Mouse (Mus musculus) forebrain, embryonic 13.5 days (tissue): ENCODE results near the gene Fxyd1. TPM values are rescaled to one million over a fixed set of nuclear protein-coding genes. Genes with fewer than 3 reads are reported as not detected.
A peak's percentile ranks its signal among the peaks of the same experiment; 100 is the strongest.

ENCODE experiments used
- ATAC-seq: fragments of 200-750 bp; cut with Nextera tagmentation; 2 replicates; pipeline ENCODE4 v1.8.0; 2017
- H3K27ac ChIP-seq: fragments of 300-500 bp; sonication (generic); 2 replicates; pipeline ENCODE4 v1.5.1; 2015; ENCODE audit warnings: inconsistent platforms, mild to moderate bottlenecking, moderate library complexity
- H3K27me3 ChIP-seq: fragments of 300-500 bp; sonication (generic); 2 replicates; pipeline ENCODE4 v1.6.1; 2015; ENCODE audit warnings: mild to moderate bottlenecking, inconsistent platforms
- H3K36me3 ChIP-seq: fragments of 300-500 bp; sonication (generic); 2 replicates; pipeline ENCODE4 v1.6.1; 2015; ENCODE audit warnings: mild to moderate bottlenecking, inconsistent platforms; ENCODE audit not compliant: poor library complexity, severe bottlenecking
- H3K4me1 ChIP-seq: fragments of 300-500 bp; sonication (generic); 2 replicates; pipeline ENCODE4 v1.6.1; 2015; ENCODE audit warnings: inconsistent platforms
- H3K4me2 ChIP-seq: fragments of 300-500 bp; sonication (generic); 2 replicates; pipeline ENCODE4 v1.6.1; 2015; ENCODE audit warnings: inconsistent platforms, mild to moderate bottlenecking, moderate library complexity
- H3K4me3 ChIP-seq: fragments of 300-500 bp; sonication (generic); 2 replicates; pipeline ENCODE4 v1.5.1; 2015; ENCODE audit warnings: mild to moderate bottlenecking, inconsistent platforms
- H3K9ac ChIP-seq: fragments of 300-500 bp; sonication (generic); 2 replicates; pipeline ENCODE4 v1.6.1; 2015; ENCODE audit warnings: mild to moderate bottlenecking, inconsistent platforms
- H3K9me3 ChIP-seq: fragments of 300-500 bp; sonication (generic); replicated peaks from 2 replicates; pipeline ENCODE4 v1.6.1; 2016; ENCODE audit warnings: inconsistent platforms
- WGBS: fragments of 180-500 bp; shearing (Covaris S2); methylation state at CpG from one replicate; pipeline ENCODE4 v1.1.7; 2015; 5-methylcytosine and 5-hydroxymethylcytosine counted together
- polyA plus RNA-seq: library from polyadenylated mRNA; unstranded; fragments of >200 nt; fragmentation: Nextera tagmentation; extraction: Ambion mirVana; gene quantifications from 2 replicates; pipeline ENCODE4 v1.2.1, GENCODE M21; 2015

The Fxyd1 gene
- polyA plus RNA-seq, 1 experiment from 2014 or later: 2.5 TPM

- peaks cover 41% of the 10 kb centered on the region for H3K4me1 ChIP-seq
- peaks cover 69% of the 10 kb centered on the region for H3K27me3 ChIP-seq
- peak overlapping the region; percentile 59 for H3K27ac ChIP-seq
- peak overlapping the region; percentile 56 for H3K4me2 ChIP-seq
- H3K9me3 ChIP-seq: no peaks in the 10 kb centered on the region
- peak overlapping the region; percentile 14; the same call in 1 of the 2 replicates for H3K9ac ChIP-seq
- ATAC-seq: peak; percentile 48
- H3K4me3 ChIP-seq: peak overlapping the region; percentile 31
- no peaks in the 10 kb centered on the region for H3K36me3 ChIP-seq
- under 1% methylated on average over 10 of the region's 15 CpGs for WGBS
Measured at GRCm38 (mm10) chr7:31049846-31050281, 7.1 kb downstream of the Fxyd1 start.

GRCm38 (mm10) chr7:31049135-31049845 lies 7.7 kb downstream of the Fxyd1 start:
- peaks cover 38% of the 10 kb centered on the region for H3K4me1 ChIP-seq
- ATAC-seq: peak; percentile 16; the same call in 1 of the 2 replicates
- peak overlapping the region; percentile 59; the same call in 1 of the 2 replicates for H3K27ac ChIP-seq
- peak overlapping the region; percentile 31 for H3K4me3 ChIP-seq
- H3K27me3 ChIP-seq: peaks cover 69% of the 10 kb centered on the region
- no peaks in the 10 kb centered on the region for H3K36me3 ChIP-seq
- peak overlapping the region; percentile 56 for H3K4me2 ChIP-seq
- 20% methylated on average over 5 of the region's 5 CpGs for WGBS
- no peaks in the 10 kb centered on the region for H3K9me3 ChIP-seq
- H3K9ac ChIP-seq: peak overlapping the region; percentile 14; the same call in 1 of the 2 replicates

DNA sequence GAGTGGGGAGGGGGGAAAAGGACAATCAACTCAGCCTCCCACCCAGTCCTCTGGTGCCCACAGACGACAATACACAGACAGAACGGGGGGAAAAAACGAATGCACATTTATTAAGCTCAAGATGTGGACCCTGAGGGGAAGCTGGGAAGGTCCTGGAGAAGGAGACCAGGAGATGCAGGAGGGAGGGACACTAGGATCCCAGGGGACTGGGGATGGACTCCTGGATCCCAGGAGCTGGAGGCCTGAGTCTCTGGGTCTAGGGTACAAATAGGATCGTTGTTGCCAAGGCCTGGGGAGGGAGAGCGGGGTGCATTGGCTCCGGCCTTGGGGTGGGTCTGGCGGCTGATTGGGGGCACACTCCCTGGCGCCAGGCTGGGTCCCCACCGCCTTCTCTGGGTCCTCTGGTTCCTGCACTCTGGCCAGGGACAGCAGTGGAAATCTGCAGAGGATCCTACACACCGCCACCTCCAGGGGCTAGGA lies 14.5 kb downstream of the Fxyd1 start, which contains the start of gene Fxyd5:
Gene Fxyd5 (minus strand): TSS at position 51 of the 480 bp plus-strand sequence.
- Histone ChIP-seq H3K36me3 (no peaks in the 10 kb centered on the region), H3K9ac (peak within 1 kb of the TSS; percentile 26; the same call in 1 of the 2 replicates), H3K4me2 (peak within 1 kb of the TSS; percentile 27), H3K4me1 (peaks cover 6% of the 10 kb centered on the region; the same call in 1 of the 2 replicates), H3K27ac (no peak within 1 kb of the TSS), H3K27me3 (peaks cover 63% of the 10 kb centered on the region), H3K9me3 (no peaks in the 10 kb centered on the region), H3K4me3 (peak within 1 kb of the TSS; percentile 16; the same call in 1 of the 2 replicates)
- WGBS: 40% methylated on average over 10 of the region's 10 CpGs
- ATAC-seq: no peak

DNA sequence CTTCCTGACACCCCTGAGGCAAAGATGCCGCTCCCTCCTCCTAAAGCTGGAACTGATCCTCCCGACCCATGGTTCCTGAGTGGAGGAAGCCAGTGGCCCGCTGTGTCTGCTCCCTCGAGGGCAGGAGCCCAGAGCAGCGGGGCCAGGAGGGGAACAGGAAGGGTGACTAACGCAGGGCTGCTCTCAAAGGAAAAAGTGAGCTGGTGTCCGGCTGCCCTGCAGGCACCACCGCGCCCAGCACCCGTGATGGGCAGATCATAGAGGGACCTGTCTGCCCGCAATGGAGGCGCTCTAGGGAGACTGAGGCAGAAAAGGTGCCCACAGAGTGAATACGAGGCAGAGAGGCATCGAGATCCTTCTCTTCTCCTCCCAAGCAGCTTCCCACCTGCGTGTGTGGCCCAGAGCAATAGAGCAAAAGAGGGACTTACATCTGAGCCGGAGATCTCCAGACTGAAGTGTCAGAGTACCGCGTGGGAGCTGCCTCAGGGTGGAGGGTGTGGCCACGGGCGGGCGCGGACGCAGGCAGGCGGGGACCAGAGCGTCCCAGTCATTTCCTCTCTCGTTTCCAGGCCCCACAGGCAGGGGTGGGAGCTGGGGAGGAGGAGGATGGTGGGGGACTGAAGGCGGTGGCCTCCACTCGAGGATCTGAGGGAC lies 15.2 kb downstream of the Fxyd1 start:
- Histone ChIP-seq H3K4me3 (peak overlapping the region; percentile 16; the same call in 1 of the 2 replicates), H3K4me2 (peak overlapping the region; percentile 27), H3K9ac (peak overlapping the region; percentile 26; the same call in 1 of the 2 replicates), H3K9me3 (no peaks in the 10 kb centered on the region), H3K27me3 (peaks cover 63% of the 10 kb centered on the region), H3K4me1 (peaks cover 6% of the 10 kb centered on the region; the same call in 1 of the 2 replicates), H3K27ac (no peak overlapping the region), H3K36me3 (no peaks in the 10 kb centered on the region)
- WGBS: 1% methylated on average over 28 of the region's 28 CpGs
- ATAC-seq: no peak

DNA sequence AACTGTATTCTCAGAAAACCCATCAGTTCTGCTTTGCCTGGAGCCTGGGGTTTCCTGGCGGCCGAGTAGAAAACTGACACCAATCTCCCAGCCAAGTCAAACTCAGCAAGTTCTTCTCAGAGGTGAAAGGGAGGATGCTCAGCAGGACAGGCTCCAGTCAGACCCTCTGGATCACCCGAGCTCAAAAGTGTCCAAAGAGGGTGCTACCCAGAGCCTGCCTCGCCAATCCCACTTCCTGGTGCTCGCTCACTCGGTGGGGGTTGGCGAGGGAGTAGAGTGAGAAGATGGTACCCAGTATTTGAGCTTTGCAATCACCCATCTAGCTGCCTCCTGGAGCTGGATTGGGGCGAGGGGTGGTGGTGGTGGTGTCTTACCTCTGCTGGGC lies 16.0 kb downstream of the Fxyd1 start:
- WGBS: 55% methylated on average over 8 of the region's 8 CpGs
- no peak overlapping the region for H3K4me3 ChIP-seq
- no peak for ATAC-seq

DNA sequence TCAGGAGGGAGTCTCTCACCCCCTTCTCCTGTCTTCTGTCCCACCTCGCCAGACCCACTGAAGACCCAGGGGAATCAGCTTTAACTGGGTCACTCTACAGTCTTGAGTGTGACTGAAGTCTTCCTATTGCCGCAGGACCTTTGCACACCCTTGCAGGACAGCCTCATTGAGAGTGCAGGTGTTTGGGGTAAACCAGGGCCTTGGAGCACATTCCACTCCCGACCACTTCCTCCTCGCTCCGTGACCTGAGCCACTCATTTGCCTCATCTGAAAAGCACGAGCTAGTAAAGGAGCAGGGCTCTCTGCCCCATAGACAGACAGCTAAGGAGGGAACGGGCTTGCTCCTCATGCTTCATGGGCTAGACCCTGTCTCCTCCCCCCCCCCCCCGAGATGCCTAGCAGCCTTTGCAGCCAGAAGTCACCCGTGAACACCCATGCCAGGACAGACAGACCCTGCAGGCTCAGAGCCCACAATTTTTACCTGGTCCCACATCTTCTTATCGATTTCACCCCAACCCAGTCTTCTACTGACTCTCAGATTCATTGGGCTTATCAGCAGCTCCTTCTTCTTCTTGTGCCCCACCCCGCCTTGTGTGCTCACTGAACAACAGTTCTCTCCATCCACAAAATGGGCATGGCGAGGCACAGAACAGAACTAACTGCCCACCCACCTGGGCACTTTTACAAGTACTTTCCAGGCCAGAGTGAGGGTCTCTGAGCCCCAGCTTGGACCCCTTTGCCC lies 16.5 kb downstream of the Fxyd1 start:
- Histone ChIP-seq H3K4me1 (peaks cover 6% of the 10 kb centered on the region; the same call in 1 of the 2 replicates), H3K4me2 (no peak overlapping the region), H3K36me3 (no peaks in the 10 kb centered on the region), H3K27me3 (peaks cover 59% of the 10 kb centered on the region), H3K9ac (no peak overlapping the region), H3K27ac (no peak overlapping the region), H3K9me3 (no peaks in the 10 kb centered on the region), H3K4me3 (no peak overlapping the region)
- 86% methylated on average over 12 of the region's 12 CpGs for WGBS
- ATAC-seq: no peak

More for the DNA sequence above, 16.0 kb downstream of the Fxyd1 start:
- H3K4me1 ChIP-seq: peaks cover 6% of the 10 kb centered on the region; the same call in 1 of the 2 replicates
- H3K27ac ChIP-seq: no peak overlapping the region
- H3K27me3 ChIP-seq: peaks cover 60% of the 10 kb centered on the region
- no peak overlapping the region for H3K9ac ChIP-seq
- no peaks in the 10 kb centered on the region for H3K36me3 ChIP-seq
- no peak overlapping the region for H3K4me2 ChIP-seq
- H3K9me3 ChIP-seq: no peaks in the 10 kb centered on the region

- no peak for ATAC-seq
- H3K9me3 ChIP-seq: no peaks in the 10 kb centered on the region
- H3K4me3 ChIP-seq: no peak overlapping the region
- peaks cover 46% of the 10 kb centered on the region for H3K27me3 ChIP-seq
- WGBS: 85% methylated on average over 4 of the region's 4 CpGs
- peaks cover 6% of the 10 kb centered on the region; the same call in 1 of the 2 replicates for H3K4me1 ChIP-seq
- no peaks in the 10 kb centered on the region for H3K36me3 ChIP-seq
- H3K9ac ChIP-seq: no peak overlapping the region
- H3K4me2 ChIP-seq: no peak overlapping the region
- H3K27ac ChIP-seq: no peak overlapping the region
Measured at GRCm38 (mm10) chr7:31039011-31039410, 18.0 kb downstream of the Fxyd1 start.

DNA sequence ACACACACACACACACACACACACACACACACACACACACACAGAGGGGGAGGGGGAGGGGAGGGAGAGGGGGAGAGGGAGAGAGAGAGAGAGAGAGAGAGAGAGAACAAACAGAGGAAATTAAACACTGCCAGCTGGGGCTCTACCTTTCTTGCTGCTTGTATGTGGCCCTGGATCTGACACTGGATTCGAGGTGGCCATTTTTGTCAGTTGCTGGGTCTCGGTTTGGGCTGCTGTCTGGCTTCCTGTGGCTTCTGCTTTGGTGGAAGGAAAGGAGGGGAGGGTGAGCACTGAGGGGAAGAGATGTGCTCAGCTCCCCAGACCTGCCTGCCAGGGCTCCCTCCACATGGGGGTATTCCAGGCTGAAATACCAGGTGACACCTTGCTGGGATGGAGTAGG lies 19.3 kb downstream of the Fxyd1 start:
- Histone ChIP-seq H3K4me1 (peaks cover 6% of the 10 kb centered on the region; the same call in 1 of the 2 replicates), H3K4me2 (no peak overlapping the region), H3K36me3 (no peaks in the 10 kb centered on the region), H3K9me3 (no peaks in the 10 kb centered on the region), H3K27me3 (peaks cover 34% of the 10 kb centered on the region), H3K27ac (no peak overlapping the region), H3K4me3 (no peak overlapping the region), H3K9ac (no peak overlapping the region)
- ATAC-seq: no peak
- 66% methylated on average over 2 of the region's 2 CpGs for WGBS

DNA sequence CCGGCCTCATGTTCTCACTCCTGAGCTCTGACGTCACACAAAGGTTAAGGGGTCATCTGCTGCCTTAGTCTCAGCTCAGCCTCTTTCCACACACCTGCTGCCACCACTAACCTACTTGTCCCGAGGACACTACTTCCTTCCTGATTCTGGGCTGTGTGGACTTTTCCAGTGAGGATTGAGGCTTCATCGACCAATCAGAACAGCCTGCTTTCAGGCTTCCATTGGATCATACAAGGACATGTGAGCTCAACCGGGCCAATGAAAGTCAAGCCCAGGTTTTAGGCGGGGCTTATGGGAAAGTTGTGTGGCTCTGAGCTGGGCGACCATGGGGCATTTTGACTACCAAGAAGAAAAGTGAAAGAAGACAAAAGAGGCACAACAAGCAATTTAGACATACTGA lies 20.1 kb downstream of the Fxyd1 start:
- Histone ChIP-seq H3K4me3 (no peak overlapping the region), H3K4me1 (peaks cover 2% of the 10 kb centered on the region; the same call in 1 of the 2 replicates), H3K27me3 (peaks cover 26% of the 10 kb centered on the region), H3K4me2 (no peak overlapping the region), H3K27ac (no peak overlapping the region), H3K36me3 (no peaks in the 10 kb centered on the region), H3K9ac (no peak overlapping the region), H3K9me3 (no peaks in the 10 kb centered on the region)
- no peak for ATAC-seq
- WGBS: 87% methylated on average over 7 of the region's 7 CpGs

- Histone ChIP-seq H3K4me3 (no peak overlapping the region), H3K4me1 (no peaks in the 10 kb centered on the region), H3K27me3 (peaks cover 10% of the 10 kb centered on the region), H3K4me2 (no peak overlapping the region), H3K9ac (no peak overlapping the region), H3K36me3 (no peaks in the 10 kb centered on the region), H3K9me3 (no peaks in the 10 kb centered on the region), H3K27ac (no peak overlapping the region)
- ATAC-seq: no peak
- 83% methylated on average over 11 of the region's 11 CpGs for WGBS
Measured at GRCm38 (mm10) chr7:31035291-31035690, 21.7 kb downstream of the Fxyd1 start.

DNA sequence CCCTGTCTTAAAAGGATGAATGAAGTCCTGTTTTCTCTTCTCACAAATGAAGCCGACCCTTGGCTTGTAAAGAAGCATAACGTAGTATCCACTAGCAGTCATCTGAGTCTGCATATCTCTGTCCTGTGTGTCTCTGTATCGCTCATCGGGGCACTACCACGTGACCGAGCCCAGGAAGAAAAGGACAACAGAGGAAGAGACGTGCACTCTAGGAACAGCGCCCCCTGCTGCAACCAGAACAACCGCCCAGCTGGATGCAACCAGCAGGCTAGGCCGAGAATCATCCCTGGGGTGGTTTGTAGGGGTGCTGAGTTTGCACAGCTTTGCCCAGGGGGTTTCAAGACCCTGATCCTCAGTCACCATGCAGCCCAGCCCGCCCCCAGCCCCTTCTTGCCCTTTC lies 22.2 kb downstream of the Fxyd1 start:
- H3K4me3 ChIP-seq: no peak overlapping the region
- H3K27ac ChIP-seq: no peak overlapping the region
- 58% methylated on average over 11 of the region's 11 CpGs for WGBS
- no peak for ATAC-seq
- no peaks in the 10 kb centered on the region for H3K9me3 ChIP-seq
- no peaks in the 10 kb centered on the region for H3K36me3 ChIP-seq
- no peaks in the 10 kb centered on the region for H3K4me1 ChIP-seq
- no peak overlapping the region for H3K4me2 ChIP-seq
- H3K27me3 ChIP-seq: peaks cover 5% of the 10 kb centered on the region; the same call in 1 of the 2 replicates
- no peak overlapping the region for H3K9ac ChIP-seq
